Mouse (Mus musculus): ENCODE results near the gene Bag2.

DNA sequence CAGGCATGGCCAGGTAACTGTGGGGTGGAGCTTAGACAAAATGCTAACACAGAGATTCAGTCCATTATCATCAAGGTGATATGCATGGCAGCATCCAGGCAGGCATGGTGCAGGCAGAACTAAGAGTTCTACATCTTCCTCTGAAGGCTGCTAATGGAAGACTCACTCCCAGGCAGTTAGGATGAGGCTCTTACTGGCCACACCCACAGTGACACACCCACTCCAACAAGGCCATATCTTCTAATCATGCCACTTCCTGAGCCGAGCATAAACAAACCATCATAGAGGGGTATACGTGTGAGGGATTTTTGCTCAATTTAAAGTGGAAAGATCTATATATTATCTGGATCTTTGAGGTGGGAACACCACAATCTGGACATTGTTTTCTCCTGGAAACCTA, 48.0 kb downstream of the Bag2 start:
- no peak for TF ChIP-seq CTCF (IDR thresholded peaks at IDR 0.05; ENCODE audit: low read depth)
- TF ChIP-seq EP300 (IDR thresholded peaks at IDR 0.05; ENCODE audit: low read depth) = no peak
